Mouse (Mus musculus) myocyte (in vitro differentiated cells): ENCODE results near the gene Slc4a1.

Experiments
- CEBPB ChIP-seq: IDR thresholded peaks from 2 replicates; pipeline ENCODE4 v1.6.1; 2011; ENCODE audit warnings: mild to moderate bottlenecking, moderate library complexity; ENCODE audit not compliant: poor library complexity, insufficient read depth, severe bottlenecking
- E2F4 ChIP-seq: IDR thresholded peaks from one replicate; pipeline ENCODE4 v1.6.1; 2011; ENCODE audit warnings: mild to moderate bottlenecking, control low read depth, moderate library complexity; ENCODE audit not compliant: insufficient read depth
- MAX ChIP-seq: IDR thresholded peaks from one replicate; pipeline ENCODE4 v1.6.1; 2011; ENCODE audit warnings: low read depth, mild to moderate bottlenecking, control low read depth
- MYOG ChIP-seq, 3 experiments: IDR thresholded peaks; one replicate each; pipeline ENCODE4 v1.6.1; 2011; ENCODE audit warnings: control low read depth in 2 of 3, low read depth in 2 of 3, mild to moderate bottlenecking in 2 of 3; ENCODE audit not compliant: insufficient read length in 2 of 3, control insufficient read depth in 1 of 3, insufficient read depth in 1 of 3
- POLR2A ChIP-seq: IDR thresholded peaks from one replicate; pipeline ENCODE4 v1.6.1; 2011; ENCODE audit warnings: low read depth, mild to moderate bottlenecking, control low read depth, moderate library complexity; ENCODE audit not compliant: insufficient read length
- POLR2AphosphoS2 ChIP-seq: IDR thresholded peaks from one replicate; pipeline ENCODE4 v1.6.1; 2011; ENCODE audit warnings: low read depth, control low read depth; ENCODE audit not compliant: insufficient read length
- TCF12 ChIP-seq: IDR thresholded peaks from one replicate; pipeline ENCODE4 v1.6.1; 2011; ENCODE audit warnings: mild to moderate bottlenecking, control low read depth; ENCODE audit not compliant: poor library complexity, insufficient read depth, severe bottlenecking
- USF1 ChIP-seq: IDR thresholded peaks from one replicate; pipeline ENCODE4 v1.6.1; 2011; ENCODE audit warnings: low read depth, mild to moderate bottlenecking, control low read depth, moderate library complexity

- no peak for TF ChIP-seq MYOG (IDR thresholded peaks at IDR 0.05; ENCODE audit: control insufficient read depth in 1 of 3, insufficient read depth in 1 of 3, insufficient read length in 2 of 3, low read depth in 2 of 3)
- TF ChIP-seq USF1: no peak
- TF ChIP-seq POLR2AphosphoS2: no peak
- no peak for TF ChIP-seq TCF12
- no peak for TF ChIP-seq MAX
- TF ChIP-seq E2F4: no peak
- no peak for TF ChIP-seq POLR2A
- no peak for TF ChIP-seq CEBPB
Measured at GRCm38 (mm10) chr11:102314321-102314720, 51.7 kb downstream of the Slc4a1 start.
